Mouse (Mus musculus) MEL (cell line): ENCODE data around the gene Map3k21. TPM values are rescaled to one million over a fixed set of nuclear protein-coding genes. Genes with fewer than 3 reads are reported as not detected.

ENCODE experiments used
- DNase-seq: peaks from one replicate; pipeline ENCODE4 v3.0.0; 2011; ENCODE audit warnings: low read depth, low spot score
- H3K27ac ChIP-seq: 2 replicates; pipeline ENCODE4 v1.5.1; 2012; ENCODE audit warnings: low read depth, mild to moderate bottlenecking, control low read depth, low read length, moderate library complexity; ENCODE audit not compliant: control insufficient read depth
- H3K27me3 ChIP-seq, 2 experiments: fragments of 150-350 bp in 1 of 2; sonication (generic) in 1 of 2; 2 replicates each; pipeline ENCODE4 v1.6.1; 2012; ENCODE audit warnings: low read length in 2 of 2, mild to moderate bottlenecking in 2 of 2, improper control_type of control experiment in 1 of 2, moderate library complexity in 1 of 2; ENCODE audit not compliant: insufficient read depth in 2 of 2, control insufficient read depth in 1 of 2
- H3K36me3 ChIP-seq, 2 experiments: 2 replicates each; pipeline ENCODE4 v1.6.1; 2012 to 2014; ENCODE audit warnings: low read length in 2 of 2, improper control_type of control experiment in 1 of 2, inconsistent platforms in 1 of 2, mild to moderate bottlenecking in 1 of 2; ENCODE audit not compliant: insufficient read depth in 2 of 2, control insufficient read depth in 1 of 2
- H3K4me1 ChIP-seq, 2 experiments: fragments of 150-350 bp in 1 of 2; sonication (generic) in 1 of 2; 2 replicates each; pipeline ENCODE4 v1.6.1; 2012; ENCODE audit warnings: low read length in 2 of 2, improper control_type of control experiment in 1 of 2, mild to moderate bottlenecking in 1 of 2; ENCODE audit not compliant: insufficient read depth in 2 of 2, control insufficient read depth in 1 of 2
- H3K4me3 ChIP-seq, 2 experiments: fragments of 150-350 bp in 1 of 2; sonication (generic) in 1 of 2; 2 replicates each; pipeline ENCODE4 v1.5.1; 2012; ENCODE audit warnings: low read depth in 2 of 2, low read length in 2 of 2, mild to moderate bottlenecking in 2 of 2, moderate library complexity in 2 of 2, control low read depth in 1 of 2, improper control_type of control experiment in 1 of 2; ENCODE audit not compliant: control insufficient read depth in 1 of 2, insufficient read depth in 1 of 2
- H3K79me2 ChIP-seq: 2 replicates; pipeline ENCODE4 v1.6.1; 2012; ENCODE audit warnings: mild to moderate bottlenecking, low read length, moderate library complexity; ENCODE audit not compliant: control insufficient read depth, poor library complexity, insufficient read depth
- H3K9ac ChIP-seq: 2 replicates; pipeline ENCODE4 v1.6.1; 2012; ENCODE audit warnings: low read depth, mild to moderate bottlenecking, control low read depth, low read length, moderate library complexity; ENCODE audit not compliant: control insufficient read depth, poor library complexity, severe bottlenecking
- H3K9me3 ChIP-seq: fragments of 150-350 bp; sonication (generic); replicated peaks from 2 replicates; pipeline ENCODE4 v1.6.1; 2012; ENCODE audit warnings: mild to moderate bottlenecking, low read length, improper control_type of control experiment, moderate library complexity; ENCODE audit not compliant: insufficient read depth
- CTCF ChIP-seq, 3 experiments: IDR thresholded peaks in 2 of 3; conservative IDR thresholded peaks in 1 of 3; 2 replicates each; pipeline ENCODE4 v1.5.1; 2011 to 2012; ENCODE audit warnings: low read length in 3 of 3, low read depth in 2 of 3, mild to moderate bottlenecking in 2 of 3, improper control_type of control experiment in 1 of 3, inconsistent platforms in 1 of 3, mixed read lengths in 1 of 3, moderate library complexity in 1 of 3; ENCODE audit not compliant: control insufficient read depth in 1 of 3, insufficient read depth in 1 of 3, poor library complexity in 1 of 3, severe bottlenecking in 1 of 3
- ELF1 ChIP-seq: IDR thresholded peaks from 2 replicates; pipeline ENCODE4 v1.6.1; 2014; ENCODE audit warnings: low read depth, mild to moderate bottlenecking, inconsistent platforms, low read length, improper control_type of control experiment, moderate library complexity
- ETS1 ChIP-seq: IDR thresholded peaks from 2 replicates; pipeline ENCODE4 v1.6.1; 2012; ENCODE audit warnings: low read depth, mild to moderate bottlenecking, inconsistent platforms, low read length, improper control_type of control experiment, moderate library complexity
- GABPA ChIP-seq: IDR thresholded peaks from 2 replicates; pipeline ENCODE4 v1.6.1; 2012; ENCODE audit warnings: low read depth, mild to moderate bottlenecking, inconsistent platforms, low read length, improper control_type of control experiment, moderate library complexity
- GATA1 ChIP-seq: IDR thresholded peaks from 2 replicates; pipeline ENCODE4 v1.6.1; 2011; ENCODE audit warnings: low read depth, low read length, improper control_type of control experiment
- MAFK ChIP-seq: IDR thresholded peaks from 2 replicates; pipeline ENCODE4 v1.6.1; 2011; ENCODE audit warnings: low read depth, mild to moderate bottlenecking, low read length, improper control_type of control experiment, borderline replicate concordance
- MAX ChIP-seq: IDR thresholded peaks from 2 replicates; pipeline ENCODE4 v1.6.1; 2011; ENCODE audit warnings: low read length, improper control_type of control experiment
- MAZ ChIP-seq: IDR thresholded peaks from 2 replicates; pipeline ENCODE4 v1.6.1; 2012; ENCODE audit warnings: low read depth, mild to moderate bottlenecking, inconsistent platforms, low read length, improper control_type of control experiment
- MYB ChIP-seq: IDR thresholded peaks from 2 replicates; pipeline ENCODE4 v1.6.1; 2011; ENCODE audit warnings: mild to moderate bottlenecking, low read depth, low read length, improper control_type of control experiment
- NRF1 ChIP-seq: IDR thresholded peaks from 2 replicates; pipeline ENCODE4 v1.6.1; 2014; ENCODE audit warnings: low read depth, mild to moderate bottlenecking, inconsistent platforms, low read length, improper control_type of control experiment, moderate library complexity; ENCODE audit not compliant: poor library complexity, insufficient read depth, severe bottlenecking
- RAD21 ChIP-seq: IDR thresholded peaks from 2 replicates; pipeline ENCODE4 v1.6.1; 2011; ENCODE audit warnings: mild to moderate bottlenecking, low read depth, low read length, improper control_type of control experiment
- RCOR1 ChIP-seq: IDR thresholded peaks from 2 replicates; pipeline ENCODE4 v1.6.1; 2012; ENCODE audit warnings: low read depth, mild to moderate bottlenecking, inconsistent platforms, low read length, improper control_type of control experiment
- SIN3A ChIP-seq: IDR thresholded peaks from 2 replicates; pipeline ENCODE4 v1.6.1; 2012; ENCODE audit warnings: low read length, improper control_type of control experiment, inconsistent platforms
- SMC3 ChIP-seq: IDR thresholded peaks from 2 replicates; pipeline ENCODE4 v1.6.1; 2011; ENCODE audit warnings: low read depth, low read length, improper control_type of control experiment
- TAL1 ChIP-seq: IDR thresholded peaks from 2 replicates; pipeline ENCODE4 v1.6.1; 2012; ENCODE audit warnings: mild to moderate bottlenecking, inconsistent platforms, low read length, moderate library complexity, mixed read lengths
- TBP ChIP-seq: IDR thresholded peaks from 2 replicates; pipeline ENCODE4 v1.8.0; 2011; ENCODE audit warnings: low read depth, low read length, improper control_type of control experiment
- TCF12 ChIP-seq: IDR thresholded peaks from 2 replicates; pipeline ENCODE4 v1.6.1; 2014; ENCODE audit warnings: low read depth, mild to moderate bottlenecking, inconsistent platforms, low read length, improper control_type of control experiment, moderate library complexity
- USF2 ChIP-seq, 2 experiments: IDR thresholded peaks; 2 replicates each; pipeline ENCODE4 v1.6.1; 2011 to 2012; ENCODE audit warnings: improper control_type of control experiment in 2 of 2, low read length in 2 of 2, borderline replicate concordance in 1 of 2, inconsistent platforms in 1 of 2, low read depth in 1 of 2, mild to moderate bottlenecking in 1 of 2; ENCODE audit not compliant: insufficient read depth in 1 of 2
- ZC3H11A ChIP-seq: IDR thresholded peaks from 2 replicates; pipeline ENCODE4 v1.6.1; 2012; ENCODE audit warnings: low read depth, mild to moderate bottlenecking, inconsistent platforms, low read length, improper control_type of control experiment
- ZMIZ1 ChIP-seq: IDR thresholded peaks from 2 replicates; pipeline ENCODE4 v1.6.1; 2012; ENCODE audit warnings: low read depth, mild to moderate bottlenecking, inconsistent platforms, low read length, improper control_type of control experiment, moderate library complexity
- ZNF384 ChIP-seq: IDR thresholded peaks from 2 replicates; pipeline ENCODE4 v1.6.1; 2012; ENCODE audit warnings: low read depth, mild to moderate bottlenecking, inconsistent platforms, low read length, improper control_type of control experiment
- polyA plus RNA-seq, 2 experiments: library from polyadenylated mRNA; stranded (reverse) in 1 of 2; unstranded in 1 of 2; fragments of >175 nt in 1 of 2; fragments of >200 nt in 1 of 2; gene quantifications; 2 replicates each; pipeline versions ENCODE4 v1.2.1 to v1.2.4; 2012; ENCODE audit warnings: low replicate concordance in 2 of 2, low read depth in 1 of 2; ENCODE audit not compliant: insufficient read length in 2 of 2, insufficient read depth in 1 of 2, missing spikeins in 1 of 2
- total RNA-seq: library from RNA; depleted of rRNA; stranded (reverse); fragments of 300-350 nt; gene quantifications from 2 replicates; pipeline ENCODE4 v1.2.3, GENCODE M21; 2012

The Map3k21 gene
- total and polyA plus RNA-seq, 3 experiments = not detected

- Histone ChIP-seq H3K4me3 (peak overlapping the region; percentile 22 to 23; a peak in 2 of 4 replicates), H3K9ac (no peak overlapping the region), H3K4me1 (peaks cover 0 to 12% of the 10 kb centered on the region in 2 experiments; a peak in 2 of 4 replicates), H3K9me3 (no peaks in the 10 kb centered on the region), H3K36me3 (peaks cover 0 to 2% of the 10 kb centered on the region in 2 experiments; a peak in 1 of 4 replicates), H3K79me2 (no peaks in the 10 kb centered on the region), H3K27ac (no peak overlapping the region), H3K27me3 (no peaks in the 10 kb centered on the region)
- TF ChIP-seq MAX = 0 out of 2 replicates have a peak, but pooled peaks have one; percentile 33
- TF ChIP-seq SIN3A = no peak
- no peak for TF ChIP-seq MYB
- TF ChIP-seq TBP = 0 out of 2 replicates have a peak, but pooled peaks have one; percentile 15
- TF ChIP-seq USF2 (IDR thresholded peaks at IDR 0.05; ENCODE audit: borderline replicate concordance in 1 of 2, insufficient read depth in 1 of 2, low read depth in 1 of 2, low read length in 2 of 2) = no peak
- TF ChIP-seq CTCF (IDR thresholded peaks at IDR 0.05 in 2 of 3, conservative IDR thresholded peaks at IDR 0.05 in 1 of 3; ENCODE audit: control insufficient read depth in 1 of 3, insufficient read depth in 1 of 3, low read depth in 2 of 3, low read length in 3 of 3, poor library complexity in 1 of 3, severe bottlenecking in 1 of 3) = peak; percentile 77 to 82 (median 80)
- no peak for TF ChIP-seq TAL1
- TF ChIP-seq MAFK = no peak
- peak; percentile 85 for TF ChIP-seq RAD21
- no peak for TF ChIP-seq TCF12
- no peak for TF ChIP-seq MAZ
- no peak for TF ChIP-seq GATA1
- peak; percentile 73 for TF ChIP-seq SMC3
- TF ChIP-seq ZC3H11A = peak; percentile 73
- no peak for TF ChIP-seq RCOR1
- TF ChIP-seq NRF1 = no peak
- DNase-seq = peak; percentile 56
Observed at GRCm38 (mm10) chr8:125870821-125871321, 39.4 kb upstream of the Map3k21 start.

- H3K27me3 ChIP-seq = no peaks in the 10 kb centered on the region
- no peak overlapping the region for H3K4me3 ChIP-seq
- no peak overlapping the region for H3K9ac ChIP-seq
- no peak for TF ChIP-seq ZMIZ1
- no peak for TF ChIP-seq GABPA
- TF ChIP-seq ZNF384 = no peak
- no peak for TF ChIP-seq SMC3
- TF ChIP-seq MAZ = no peak
- no peak for TF ChIP-seq ELF1
- TF ChIP-seq RCOR1 = no peak
- no peak for TF ChIP-seq TBP
- no peak for TF ChIP-seq ETS1
- TF ChIP-seq RAD21 = no peak
- no peaks in the 10 kb centered on the region for H3K79me2 ChIP-seq
- no peak overlapping the region for H3K27ac ChIP-seq
- H3K4me1 ChIP-seq = peaks cover 0 to 12% of the 10 kb centered on the region in 2 experiments; a peak in 2 of 4 replicates
- DNase-seq = no peak
- H3K36me3 ChIP-seq = peaks cover 0 to 2% of the 10 kb centered on the region in 2 experiments; a peak in 1 of 4 replicates
- H3K9me3 ChIP-seq = no peaks in the 10 kb centered on the region
Observed at GRCm38 (mm10) chr8:125872501-125873249, 37.6 kb upstream of the Map3k21 start.
